Mouse (Mus musculus) cortical plate, adult 2 months (tissue): ENCODE measurements at regions not wholly inside any gene's neighbourhood (a gene's known extent, or its start where the extent isn't known, plus 50 kb on each side); places are given as distances from the start of the nearest gene placed in this dataset.

Source experiments
- CTCF ChIP-seq: fragments of 200-500 bp; IDR thresholded peaks from 2 replicates; pipeline ENCODE4 v1.5.1; 2011; ENCODE audit warnings: mild to moderate bottlenecking, control low read depth, low read length; ENCODE audit not compliant: insufficient read depth; ENCODE audit errors: extremely low read depth
- POLR2A ChIP-seq: fragments of 200-500 bp; IDR thresholded peaks from 2 replicates; pipeline ENCODE4 v1.6.1; 2011; ENCODE audit warnings: mild to moderate bottlenecking, low read length, control low read depth; ENCODE audit not compliant: insufficient read depth; ENCODE audit errors: extremely low read depth

- no peak for TF ChIP-seq CTCF
- no peak for TF ChIP-seq POLR2A
Measured at GRCm38 (mm10) chr5:53371638-53372037, 94.3 kb upstream of the Rbpj start.
